Mouse (Mus musculus): ENCODE measurements around the gene Gsx2. TPM values are rescaled to one million over a fixed set of nuclear protein-coding genes. Genes with fewer than 3 reads are reported as not detected.

Gsx2 gene
- polyA plus RNA-seq, 1 experiment from 2014 or later: not detected

DNA sequence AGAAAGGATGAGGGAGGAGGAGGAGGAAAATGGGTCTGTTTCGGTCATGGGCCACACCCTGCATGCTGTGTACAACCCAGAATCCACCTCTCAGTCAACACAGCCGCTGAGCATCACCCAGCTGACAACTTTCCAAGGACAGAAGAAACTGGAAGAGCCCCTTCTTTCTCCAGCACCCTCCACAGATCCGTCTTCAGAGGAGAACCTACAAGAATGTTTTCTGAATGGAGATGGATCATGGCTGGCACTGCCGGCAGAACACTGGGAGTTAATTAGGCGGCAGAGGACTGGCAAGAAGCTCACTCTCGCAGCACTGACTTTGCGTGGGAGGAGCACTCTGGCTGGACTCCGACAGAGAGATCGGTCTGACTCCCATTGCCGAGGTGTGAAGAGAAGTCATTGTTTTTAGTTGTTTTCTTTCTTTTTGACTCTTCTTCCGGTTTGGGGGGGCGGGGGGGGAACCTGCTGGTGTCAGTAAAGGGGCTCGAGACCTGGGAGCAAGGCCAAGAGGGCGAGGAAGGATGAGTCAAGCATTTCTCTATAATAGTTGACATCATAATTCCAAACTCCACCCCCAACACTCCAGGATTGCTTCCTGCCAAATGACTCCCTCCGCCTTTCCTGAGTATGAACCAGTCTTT is 28.6 kb upstream of the Gsx2 start:
- Histone ChIP-seq H3K36me3 (ENCODE audit: control insufficient read depth, insufficient read depth, low read length) (no peaks in the 10 kb centered on the region), H3K4me1 (ENCODE audit: control insufficient read depth in 2 of 2, insufficient read depth in 2 of 2, low read length in 2 of 2) (peaks cover 4 to 12% of the 10 kb centered on the region in 2 experiments; a peak in 3 of 4 replicates), H3K9me3 (ENCODE audit: control insufficient read depth, low read length) (no peaks in the 10 kb centered on the region), H3K9ac (ENCODE audit: low read length) (no peak overlapping the region), H3K27ac (replicated peaks in 1 of 2; ENCODE audit: control insufficient read depth in 1 of 2, insufficient read depth in 1 of 2, low read depth in 2 of 2, low read length in 2 of 2) (no peak overlapping the region), H3K27me3 (ENCODE audit: control insufficient read depth, insufficient read depth, low read length) (no peaks in the 10 kb centered on the region), H3K4me2 (ENCODE audit: low read length) (peak overlapping the region; percentile 32; the same call in 1 of the 2 replicates), H3K4me3 (ENCODE audit: control insufficient read depth in 1 of 2, insufficient read depth in 1 of 2, low read depth in 1 of 2, low read length in 2 of 2) (no peak overlapping the region)
- 44% methylated on average over 15 of the region's 15 CpGs for WGBS
- no peak for ATAC-seq (ENCODE audit: insufficient number of reproducible peaks, insufficient read depth, low FRiP score, low read depth)

DNA sequence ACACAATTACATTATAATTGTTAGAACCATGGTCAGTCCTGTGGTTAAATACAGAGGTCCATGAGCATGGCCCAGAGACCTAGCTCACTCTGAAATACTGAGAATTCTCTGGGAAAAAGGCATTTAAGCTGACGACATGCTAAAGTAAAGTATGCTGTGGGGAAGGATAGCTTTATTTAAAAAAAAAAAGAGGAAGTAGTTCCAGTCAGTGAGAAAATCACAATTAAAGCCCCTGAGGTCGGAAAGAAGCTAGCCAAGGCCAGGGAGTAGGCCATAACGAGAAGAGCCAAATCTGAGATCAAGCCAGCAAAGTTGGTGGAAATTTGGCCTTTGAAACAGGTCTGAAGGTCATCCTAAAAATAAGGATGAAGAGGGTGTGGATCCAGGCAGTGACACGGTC is 24.3 kb upstream of the Gsx2 start:
- 64% methylated on average over 4 of the region's 4 CpGs for WGBS

GRCm38 (mm10) chr5:75063177-75063576 is 12.2 kb upstream of the Gsx2 start:
- 15% methylated on average over 4 of the region's 4 CpGs for WGBS
- H3K9me3 ChIP-seq (ENCODE audit: control insufficient read depth, low read length): 0 out of 2 replicates have a peak, but pooled peaks cover 4% of the 10 kb centered on the region
- H3K27ac ChIP-seq (replicated peaks in 1 of 2; ENCODE audit: control insufficient read depth in 1 of 2, insufficient read depth in 1 of 2, low read depth in 2 of 2, low read length in 2 of 2): no peak overlapping the region
- H3K4me2 ChIP-seq (ENCODE audit: low read length): no peak overlapping the region
- no peak for ATAC-seq (ENCODE audit: insufficient number of reproducible peaks, insufficient read depth, low FRiP score, low read depth)
- no peak overlapping the region for H3K4me3 ChIP-seq (ENCODE audit: control insufficient read depth in 1 of 2, insufficient read depth in 1 of 2, low read depth in 1 of 2, low read length in 2 of 2)
- no peaks in the 10 kb centered on the region for H3K36me3 ChIP-seq (ENCODE audit: control insufficient read depth, insufficient read depth, low read length)
- 0 out of 4 replicates have a peak, but pooled peaks cover 0 to 3% of the 10 kb centered on the region in 2 experiments for H3K4me1 ChIP-seq (ENCODE audit: control insufficient read depth in 2 of 2, insufficient read depth in 2 of 2, low read length in 2 of 2)
- H3K9ac ChIP-seq (ENCODE audit: low read length): no peak overlapping the region
- peaks cover 15% of the 10 kb centered on the region for H3K27me3 ChIP-seq (ENCODE audit: control insufficient read depth, insufficient read depth, low read length)

More for the DNA sequence above, 24.3 kb upstream of the Gsx2 start:
- Histone ChIP-seq H3K9ac (ENCODE audit: low read length) (no peak overlapping the region), H3K27ac (replicated peaks in 1 of 2; ENCODE audit: control insufficient read depth in 1 of 2, insufficient read depth in 1 of 2, low read depth in 2 of 2, low read length in 2 of 2) (no peak overlapping the region), H3K4me3 (ENCODE audit: control insufficient read depth in 1 of 2, insufficient read depth in 1 of 2, low read depth in 1 of 2, low read length in 2 of 2) (no peak overlapping the region), H3K4me2 (ENCODE audit: low read length) (no peak overlapping the region), H3K27me3 (ENCODE audit: control insufficient read depth, insufficient read depth, low read length) (no peaks in the 10 kb centered on the region), H3K4me1 (ENCODE audit: control insufficient read depth in 2 of 2, insufficient read depth in 2 of 2, low read length in 2 of 2) (0 out of 4 replicates have a peak, but pooled peaks cover 0 to 2% of the 10 kb centered on the region in 2 experiments), H3K9me3 (ENCODE audit: control insufficient read depth, low read length) (no peaks in the 10 kb centered on the region), H3K36me3 (ENCODE audit: control insufficient read depth, insufficient read depth, low read length) (no peaks in the 10 kb centered on the region)
- no peak for ATAC-seq (ENCODE audit: insufficient number of reproducible peaks, insufficient read depth, low FRiP score, low read depth)

- H3K36me3 ChIP-seq (ENCODE audit: control insufficient read depth, insufficient read depth, low read length): no peaks in the 10 kb centered on the region
- peak overlapping the region; percentile 48 to 49 for H3K4me3 ChIP-seq (ENCODE audit: control insufficient read depth in 1 of 2, insufficient read depth in 1 of 2, low read depth in 1 of 2, low read length in 2 of 2)
- WGBS: 16% methylated on average over 4 of the region's 10 CpGs
- H3K4me1 ChIP-seq (ENCODE audit: control insufficient read depth in 2 of 2, insufficient read depth in 2 of 2, low read length in 2 of 2): peaks cover 0 to 11% of the 10 kb centered on the region in 2 experiments; a peak in 2 of 4 replicates
- peaks cover 50% of the 10 kb centered on the region for H3K27me3 ChIP-seq (ENCODE audit: control insufficient read depth, insufficient read depth, low read length)
- 0 out of 2 replicates have a peak, but pooled peaks have one; percentile 3 for ATAC-seq (ENCODE audit: insufficient number of reproducible peaks, insufficient read depth, low FRiP score, low read depth)
- no peak overlapping the region for H3K27ac ChIP-seq (replicated peaks in 1 of 2; ENCODE audit: control insufficient read depth in 1 of 2, insufficient read depth in 1 of 2, low read depth in 2 of 2, low read length in 2 of 2)
- peak overlapping the region; percentile 44 for H3K9ac ChIP-seq (ENCODE audit: low read length)
- 0 out of 2 replicates have a peak, but pooled peaks cover 4% of the 10 kb centered on the region for H3K9me3 ChIP-seq (ENCODE audit: control insufficient read depth, low read length)
- peak overlapping the region; percentile 92 for H3K4me2 ChIP-seq (ENCODE audit: low read length)
Measured at GRCm38 (mm10) chr5:75066715-75067114, 8.7 kb upstream of the Gsx2 start.

- peak overlapping the region; percentile 44 for H3K9ac ChIP-seq (ENCODE audit: low read length)
- peak; percentile 39; the same call in 1 of the 2 replicates for ATAC-seq (ENCODE audit: insufficient number of reproducible peaks, insufficient read depth, low FRiP score, low read depth)
- H3K4me2 ChIP-seq (ENCODE audit: low read length): peak overlapping the region; percentile 92
- no peak overlapping the region for H3K27ac ChIP-seq (replicated peaks in 1 of 2; ENCODE audit: control insufficient read depth in 1 of 2, insufficient read depth in 1 of 2, low read depth in 2 of 2, low read length in 2 of 2)
- peak overlapping the region; percentile 48 to 49 for H3K4me3 ChIP-seq (ENCODE audit: control insufficient read depth in 1 of 2, insufficient read depth in 1 of 2, low read depth in 1 of 2, low read length in 2 of 2)
- peaks cover 0 to 11% of the 10 kb centered on the region in 2 experiments; a peak in 2 of 4 replicates for H3K4me1 ChIP-seq (ENCODE audit: control insufficient read depth in 2 of 2, insufficient read depth in 2 of 2, low read length in 2 of 2)
- H3K27me3 ChIP-seq (ENCODE audit: control insufficient read depth, insufficient read depth, low read length): peaks cover 55% of the 10 kb centered on the region
- under 1% methylated on average over 30 of the region's 30 CpGs for WGBS
- H3K36me3 ChIP-seq (ENCODE audit: control insufficient read depth, insufficient read depth, low read length): no peaks in the 10 kb centered on the region
- H3K9me3 ChIP-seq (ENCODE audit: control insufficient read depth, low read length): 0 out of 2 replicates have a peak, but pooled peaks cover 4% of the 10 kb centered on the region
Measured at GRCm38 (mm10) chr5:75067125-75067756, 8.2 kb upstream of the Gsx2 start.

DNA sequence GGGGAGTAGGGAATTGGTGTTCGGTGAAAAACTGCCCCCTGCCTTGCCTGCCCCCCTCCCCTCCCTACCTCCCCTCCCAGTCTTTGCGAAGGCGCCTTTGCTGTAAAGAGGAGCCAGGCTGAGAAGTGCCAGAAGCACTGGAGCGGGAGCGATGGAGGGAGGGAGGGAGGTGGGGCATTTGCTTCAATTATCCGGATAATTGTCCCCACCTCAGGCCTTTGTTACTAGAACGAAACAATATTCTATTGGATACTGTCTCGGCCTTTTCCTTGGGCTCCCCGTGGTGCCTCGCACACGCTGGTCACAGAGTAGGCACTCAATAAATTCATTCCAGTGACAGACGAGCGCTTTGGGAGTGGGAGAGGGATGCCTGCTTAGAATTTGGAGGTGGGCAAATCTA is 5.3 kb upstream of the Gsx2 start:
- H3K9ac ChIP-seq (ENCODE audit: low read length): no peak overlapping the region
- 2% methylated on average over 13 of the region's 13 CpGs for WGBS
- no peak for ATAC-seq (ENCODE audit: insufficient number of reproducible peaks, insufficient read depth, low FRiP score, low read depth)
- peaks cover 84% of the 10 kb centered on the region for H3K27me3 ChIP-seq (ENCODE audit: control insufficient read depth, insufficient read depth, low read length)
- no peak overlapping the region for H3K4me2 ChIP-seq (ENCODE audit: low read length)
- H3K27ac ChIP-seq (replicated peaks in 1 of 2; ENCODE audit: control insufficient read depth in 1 of 2, insufficient read depth in 1 of 2, low read depth in 2 of 2, low read length in 2 of 2): no peak overlapping the region
- peaks cover 0 to 11% of the 10 kb centered on the region in 2 experiments; a peak in 3 of 4 replicates for H3K4me1 ChIP-seq (ENCODE audit: control insufficient read depth in 2 of 2, insufficient read depth in 2 of 2, low read length in 2 of 2)
- 0 out of 2 replicates have a peak, but pooled peaks cover 2% of the 10 kb centered on the region for H3K9me3 ChIP-seq (ENCODE audit: control insufficient read depth, low read length)
- H3K4me3 ChIP-seq (ENCODE audit: control insufficient read depth in 1 of 2, insufficient read depth in 1 of 2, low read depth in 1 of 2, low read length in 2 of 2): no peak overlapping the region
- no peaks in the 10 kb centered on the region for H3K36me3 ChIP-seq (ENCODE audit: control insufficient read depth, insufficient read depth, low read length)

- no peak for ATAC-seq (ENCODE audit: insufficient number of reproducible peaks, insufficient read depth, low FRiP score, low read depth)
- 0 out of 2 replicates have a peak overlapping the region, but pooled peaks have one; percentile 18 for H3K4me2 ChIP-seq (ENCODE audit: low read length)
- no peak overlapping the region for H3K27ac ChIP-seq (replicated peaks in 1 of 2; ENCODE audit: control insufficient read depth in 1 of 2, insufficient read depth in 1 of 2, low read depth in 2 of 2, low read length in 2 of 2)
- H3K27me3 ChIP-seq (ENCODE audit: control insufficient read depth, insufficient read depth, low read length): peaks cover 91% of the 10 kb centered on the region
- H3K4me3 ChIP-seq (ENCODE audit: control insufficient read depth in 1 of 2, insufficient read depth in 1 of 2, low read depth in 1 of 2, low read length in 2 of 2): no peak overlapping the region
- peaks cover 3 to 16% of the 10 kb centered on the region in 2 experiments for H3K4me1 ChIP-seq (ENCODE audit: control insufficient read depth in 2 of 2, insufficient read depth in 2 of 2, low read length in 2 of 2)
- 3% methylated on average over 23 of the region's 23 CpGs for WGBS
- H3K36me3 ChIP-seq (ENCODE audit: control insufficient read depth, insufficient read depth, low read length): no peaks in the 10 kb centered on the region
- H3K9me3 ChIP-seq (ENCODE audit: control insufficient read depth, low read length): no peaks in the 10 kb centered on the region
- no peak overlapping the region for H3K9ac ChIP-seq (ENCODE audit: low read length)
Measured at GRCm38 (mm10) chr5:75070656-75071375, 4.6 kb upstream of the Gsx2 start.
